Mouse (Mus musculus): ENCODE measurements around the gene Olfr229.
A peak's percentile ranks its signal among the peaks of the same experiment; 100 is the strongest.
"Not testable (repeated sequence)": the region's sequence is repeated elsewhere in the genome, so short reads cannot be mapped to it uniquely, and the experiment has no call there.

Olfr229 gene

GRCm38 (mm10) chr9:39907036-39907435, at the start of gene Olfr229:
Gene Olfr229, plus strand, starts transcription at chr9:39907336.
- no peak for DNase-seq (ENCODE audit: low read depth)

GRCm38 (mm10) chr9:39866122-39866521, 41.0 kb upstream of the Olfr229 start, which contains the start of gene Olfr972:
Gene Olfr972, plus strand, starts transcription at chr9:39866422.
- no peak for DNase-seq (ENCODE audit: low read depth)

DNA sequence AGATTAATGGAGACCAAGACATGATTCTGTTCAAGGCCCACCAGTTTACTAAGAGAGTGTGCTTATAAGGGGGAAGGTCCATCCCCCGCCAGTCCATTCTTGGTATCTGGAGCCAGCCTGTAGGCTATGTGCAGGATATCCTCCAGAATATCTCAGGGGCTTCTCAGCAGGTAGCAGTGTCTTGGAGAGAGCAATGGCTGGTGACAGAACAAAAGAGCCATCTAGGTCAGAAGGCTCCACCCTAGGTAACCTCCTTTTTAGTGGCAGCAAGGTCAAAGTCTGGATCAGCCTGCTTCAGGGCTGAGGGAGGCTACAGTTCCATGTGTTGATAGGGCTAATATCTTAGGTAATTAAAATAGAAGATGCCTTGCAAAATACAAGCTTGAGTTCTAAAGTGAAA, 35.1 kb upstream of the Olfr229 start:
- DNase-seq (ENCODE audit: low read depth): not testable (repeated sequence)

- not testable (repeated sequence) for DNase-seq (ENCODE audit: low read depth)
Observed at GRCm38 (mm10) chr9:39877541-39878396, 29.4 kb upstream of the Olfr229 start.

DNA sequence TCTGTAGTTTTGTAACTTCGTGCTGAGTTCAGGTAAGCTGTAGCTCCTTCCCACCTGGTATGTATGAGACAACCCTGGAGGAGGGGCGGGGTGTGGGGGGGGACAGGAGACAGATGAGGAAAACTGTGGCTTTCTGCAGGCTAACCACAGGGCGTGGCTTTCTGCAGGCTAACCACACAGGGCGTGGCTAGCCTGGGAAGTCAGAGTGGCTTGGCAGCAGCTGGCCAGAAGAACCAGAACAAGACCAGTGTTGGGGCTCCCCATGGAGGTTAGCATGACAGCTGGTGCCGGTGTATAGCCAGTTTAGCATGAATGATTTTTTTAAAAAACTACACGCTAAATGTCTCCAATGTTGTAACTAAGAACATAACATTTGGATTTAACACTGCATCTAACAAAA, 2.0 kb upstream of the Olfr229 start:
- peak; percentile 19 for DNase-seq (ENCODE audit: low read depth)

DNA sequence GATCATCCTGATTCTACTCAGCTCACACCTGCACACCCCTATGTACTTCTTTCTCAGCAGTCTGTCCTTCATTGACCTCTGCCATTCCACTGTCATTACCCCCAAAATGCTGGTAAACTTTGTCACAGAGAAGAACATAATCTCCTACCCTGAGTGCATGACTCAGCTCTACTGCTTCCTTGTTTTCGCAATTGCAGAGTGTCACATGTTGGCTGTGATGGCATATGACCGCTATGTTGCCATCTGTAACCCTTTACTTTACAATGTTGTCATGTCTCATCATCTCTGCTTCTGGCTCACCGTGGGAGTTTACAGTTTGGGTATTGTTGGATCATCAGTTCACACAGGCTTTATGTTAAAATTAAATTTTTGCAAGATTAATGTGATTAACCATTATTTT, 2.8 kb downstream of the Olfr229 start:
- no peak for DNase-seq (ENCODE audit: low read depth)

DNA sequence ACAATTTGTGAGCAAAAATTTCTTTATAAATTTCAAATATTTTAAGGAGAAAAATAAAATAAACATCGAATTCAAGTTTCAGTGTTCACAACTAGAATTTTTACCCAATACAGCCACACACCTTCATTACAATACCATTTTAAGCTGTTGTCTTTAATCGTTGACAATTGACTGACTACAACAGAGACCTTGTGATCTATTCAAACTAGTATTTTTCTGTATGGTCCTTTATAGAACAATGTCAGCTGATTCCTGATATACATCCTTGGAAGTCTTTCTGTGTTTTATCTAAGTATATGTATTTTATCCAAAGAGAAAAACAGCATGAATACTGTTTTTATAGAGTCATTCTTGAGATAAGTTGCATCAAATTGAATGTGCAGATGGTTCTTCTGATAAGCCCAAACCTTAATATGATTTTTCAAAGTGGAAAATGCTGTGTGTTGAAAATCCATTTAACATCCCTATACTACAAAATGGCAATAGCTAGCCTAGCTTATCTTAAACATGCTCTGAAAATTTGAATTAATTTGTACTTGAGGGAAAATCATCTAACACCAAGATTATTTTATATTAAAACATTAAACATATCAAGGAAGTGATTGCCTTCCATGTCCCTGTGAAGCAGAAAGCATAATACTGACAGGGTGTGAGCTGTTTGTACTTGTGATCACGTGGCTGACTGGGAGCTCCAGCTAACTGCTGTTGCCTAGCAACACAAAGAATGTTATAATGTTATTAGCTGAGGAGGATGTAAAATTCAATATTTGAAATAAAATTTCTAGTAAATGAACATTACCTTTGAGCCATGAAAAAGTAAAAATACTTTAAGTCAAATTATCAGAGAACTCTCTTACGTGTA, 21.1 kb downstream of the Olfr229 start:
- not testable (repeated sequence) for DNase-seq (ENCODE audit: low read depth)

DNA sequence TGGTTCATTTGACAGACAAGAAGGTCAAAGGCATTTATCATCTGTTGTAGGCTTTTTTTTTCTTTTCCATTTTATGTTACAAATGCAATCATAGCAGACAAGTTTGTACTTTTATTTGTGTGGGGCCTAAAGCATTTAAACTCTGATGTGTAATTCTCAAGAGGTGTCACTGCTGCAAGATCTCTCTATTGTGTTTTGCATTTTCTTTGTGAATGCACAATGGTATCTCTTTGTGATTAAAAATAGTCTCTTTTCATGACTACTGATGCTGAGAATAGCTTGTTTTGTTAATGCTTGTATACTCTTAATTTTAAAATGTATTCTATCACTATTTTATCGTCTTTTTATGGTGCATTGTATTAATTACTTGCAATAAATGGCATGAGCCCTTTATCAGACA, 21.7 kb downstream of the Olfr229 start:
- not testable (repeated sequence) for DNase-seq (ENCODE audit: low read depth)

DNA sequence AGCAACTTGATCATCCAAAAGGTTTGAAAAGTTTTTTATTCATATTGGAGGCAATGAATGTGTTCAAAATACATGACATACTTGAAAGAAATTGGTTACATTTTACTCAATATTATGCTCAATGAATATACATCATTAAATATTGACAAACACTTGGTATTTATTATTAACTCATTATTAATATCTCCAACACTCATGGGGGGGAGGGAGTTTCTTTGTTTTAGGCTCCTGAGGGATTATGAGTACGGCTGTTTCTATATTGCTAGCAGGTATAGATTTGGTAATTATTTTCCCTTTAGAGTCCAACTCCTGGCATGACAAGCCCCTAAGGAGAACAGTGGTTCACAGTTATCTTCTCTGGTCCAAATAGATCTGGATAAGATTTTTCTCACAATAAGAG, 30.1 kb downstream of the Olfr229 start, which contains the start of gene Olfr974:
Gene Olfr974, plus strand, starts transcription at position 301 of the 400 bp plus-strand sequence.
- DNase-seq (ENCODE audit: low read depth): no peak

DNA sequence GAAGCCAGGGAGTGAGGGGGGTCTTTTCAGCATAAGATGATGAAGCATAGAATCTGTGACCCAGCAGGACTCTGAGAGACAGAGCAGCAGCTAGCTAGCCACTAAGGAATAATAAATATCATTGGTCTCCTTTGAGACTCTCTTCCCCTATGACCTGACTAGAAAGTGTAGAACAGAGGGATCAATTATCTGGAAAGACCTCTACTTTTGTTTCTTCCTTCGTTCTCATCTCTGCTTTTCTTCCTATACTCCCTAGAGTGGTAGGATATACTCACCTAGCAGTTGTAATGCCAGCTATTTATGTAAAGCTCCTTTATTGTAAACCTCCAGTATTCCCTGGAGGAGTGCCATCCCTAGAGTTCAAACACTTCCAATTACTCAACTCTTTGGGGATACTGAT, 44.8 kb downstream of the Olfr229 start, which contains the start of gene Olfr975:
Gene Olfr975, minus strand, starts transcription at position 101 of the 400 bp plus-strand sequence.
- no peak for DNase-seq (ENCODE audit: low read depth)

GRCm38 (mm10) chr9:39961033-39961432, 53.9 kb downstream of the Olfr229 start, which contains the start of gene Olfr976:
Gene Olfr976, minus strand, starts transcription at chr9:39961133.
- not testable (repeated sequence) for DNase-seq (ENCODE audit: low read depth)
